ENCODE assay signal across 13 mouse cellular contexts in genomic region chr5:20906191-20906590, GRCm38 (mm10).
"Had no signal": no experiment of that assay in that cellular context is flagged by ENCODE, and none has a peak within 500 bp of the region (broad histone marks: within the 10 kb centered on the region; RNA-seq: fewer than 3 reads in every experiment).

No protein-coding gene starts in this region.

- H3K9me3 ChIP-seq: kidney, embryonic 15.5 days; limb, embryonic 13.5 days; midbrain, embryonic 15.5 days; neural tube, embryonic 12.5 days had no signal

- H3K4me2 ChIP-seq: kidney, embryonic 15.5 days; limb, embryonic 13.5 days; midbrain, embryonic 11.5 days; midbrain, embryonic 15.5 days; neural tube, embryonic 12.5 days had no signal

- H3K4me1 ChIP-seq: kidney, embryonic 15.5 days; limb, embryonic 13.5 days; midbrain, embryonic 15.5 days; neural tube, embryonic 12.5 days had no signal

- ATAC-seq: hindbrain, postnatal 0 days; lung, postnatal 0 days; midbrain, embryonic 15.5 days had no signal

- H3K9ac ChIP-seq: kidney, embryonic 15.5 days; limb, embryonic 13.5 days; midbrain, embryonic 15.5 days; neural tube, embryonic 12.5 days had no signal

- H3K27me3 ChIP-seq: kidney, embryonic 15.5 days; limb, embryonic 13.5 days; midbrain, embryonic 15.5 days; neural tube, embryonic 12.5 days had no signal

- H3K4me3 ChIP-seq: kidney, embryonic 15.5 days; limb, embryonic 13.5 days; midbrain, embryonic 15.5 days; neural tube, embryonic 12.5 days had no signal

- DNase-seq: kidney, adult 18-20 months; kidney, postnatal 25 days; left cerebral cortex, postnatal 4 days; lung, adult 18-20 months; lung, postnatal 36 days had no signal

- H3K27ac ChIP-seq: hindbrain, postnatal 0 days; kidney, embryonic 15.5 days; limb, embryonic 13.5 days; midbrain, embryonic 15.5 days; neural tube, embryonic 12.5 days; stomach, postnatal 0 days had no signal

- H3K36me3 ChIP-seq: midbrain, embryonic 15.5 days had no signal
